Mouse (Mus musculus) v-Abl transformed pro-B cells (cell line): Measurements from ENCODE around the gene Rab3gap2.

ENCODE experiments used
- in situ Hi-C, 2 experiments: fragments of 400-800 bp; cut with MboI; formaldehyde crosslinking; loops; one replicate each; pipeline ENCODE4 v1.15.1; 2025; ENCODE audit not compliant: unreplicated experiment in 2 of 2

The Rab3gap2 gene

DNA sequence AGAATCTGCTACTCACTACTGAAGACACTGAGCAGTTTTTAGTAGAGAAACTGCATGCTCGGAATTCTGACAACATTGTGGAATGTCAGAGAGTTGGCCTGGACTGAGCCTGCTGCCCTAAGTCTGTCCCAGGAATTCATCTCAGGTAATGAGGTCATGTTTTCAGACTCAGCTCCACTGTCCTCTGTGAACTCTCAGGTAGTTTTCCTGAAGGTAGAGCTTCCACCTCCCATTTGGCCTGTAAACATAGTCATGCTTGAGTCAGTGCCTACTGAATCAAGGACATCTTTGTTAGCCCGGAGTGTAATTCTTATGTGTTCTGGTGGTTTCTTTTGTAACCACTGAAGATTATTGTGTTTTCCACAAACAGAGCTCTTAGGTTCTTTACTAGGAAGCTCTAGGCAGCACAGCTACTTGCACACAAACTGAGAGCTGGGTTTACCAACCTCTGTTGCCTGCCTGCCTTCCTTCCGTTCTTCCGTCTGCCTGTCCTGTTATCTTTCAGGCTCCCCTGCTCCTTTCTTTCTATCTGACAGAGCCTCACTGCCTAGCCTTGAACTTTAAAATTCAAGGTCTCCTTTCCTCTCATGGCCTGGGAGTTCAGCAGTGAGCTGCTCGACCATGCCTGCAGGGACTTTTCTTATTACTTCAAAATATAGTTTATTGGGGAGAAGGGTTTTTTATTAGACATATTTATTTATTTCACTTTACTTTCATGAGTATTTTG is 71.1 kb downstream of the Rab3gap2 start:
- in situ Hi-C loops: no loop called here

DNA sequence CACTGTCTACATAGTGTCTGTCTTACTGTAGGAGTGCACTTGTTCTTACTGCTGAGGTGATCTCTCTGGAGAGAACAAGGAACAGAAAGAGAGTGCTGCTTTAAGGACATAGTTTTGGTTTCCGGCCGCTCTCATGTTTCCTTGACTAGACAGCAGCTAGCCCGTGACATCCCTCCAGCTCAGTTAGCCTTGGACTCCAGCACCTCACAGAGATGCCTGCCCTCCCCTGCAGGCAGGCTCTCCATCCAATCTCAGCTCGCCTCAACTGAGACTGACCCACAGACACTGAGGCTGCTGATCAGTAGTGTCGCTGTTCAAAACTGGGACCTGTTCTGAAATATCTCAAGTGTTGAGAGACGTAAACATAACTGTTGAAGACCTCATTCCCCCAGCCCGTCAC is 72.1 kb downstream of the Rab3gap2 start:
- in situ Hi-C loops: no loop called here

DNA sequence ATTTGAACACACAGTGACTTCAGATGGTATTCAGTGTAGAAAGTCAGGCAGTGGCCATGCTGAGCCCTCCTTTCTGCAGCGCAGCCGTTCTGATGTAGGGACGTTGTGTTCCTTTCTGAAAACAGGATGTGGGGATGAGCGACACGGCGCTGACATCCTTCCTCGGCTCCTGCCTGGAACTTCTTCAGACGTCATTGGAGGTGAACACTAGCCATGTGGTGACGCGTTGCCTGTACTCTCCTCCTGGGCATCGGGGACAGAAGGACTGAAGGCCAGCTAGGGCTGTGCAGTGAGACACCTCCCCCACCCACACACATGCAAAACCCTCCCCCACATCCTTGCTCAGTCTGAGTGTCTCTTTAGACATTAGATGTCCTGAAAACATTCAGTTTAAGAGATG is 73.1 kb downstream of the Rab3gap2 start:
- in situ Hi-C loops: no loop called here

DNA sequence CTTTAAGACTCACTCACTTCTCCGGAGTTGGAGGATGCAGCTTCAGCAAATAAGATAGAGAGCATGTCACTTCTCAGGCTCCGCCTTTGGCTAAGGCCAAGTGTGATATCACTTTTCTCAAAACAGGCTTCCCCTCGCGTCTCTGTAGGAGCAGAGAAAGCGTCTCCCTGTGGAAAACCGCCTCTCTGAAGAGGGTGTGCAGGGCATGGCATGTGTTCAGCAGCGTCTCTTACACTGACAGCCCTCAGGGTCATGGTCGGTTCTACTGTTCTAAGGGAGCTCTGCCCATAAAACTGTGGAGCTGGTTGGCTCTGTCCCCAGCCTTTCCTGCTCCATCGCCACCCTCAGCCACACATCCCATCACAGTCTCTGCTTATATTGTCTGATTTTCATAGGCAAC is 75.4 kb downstream of the Rab3gap2 start:
- in situ Hi-C loops: no loop called here

DNA sequence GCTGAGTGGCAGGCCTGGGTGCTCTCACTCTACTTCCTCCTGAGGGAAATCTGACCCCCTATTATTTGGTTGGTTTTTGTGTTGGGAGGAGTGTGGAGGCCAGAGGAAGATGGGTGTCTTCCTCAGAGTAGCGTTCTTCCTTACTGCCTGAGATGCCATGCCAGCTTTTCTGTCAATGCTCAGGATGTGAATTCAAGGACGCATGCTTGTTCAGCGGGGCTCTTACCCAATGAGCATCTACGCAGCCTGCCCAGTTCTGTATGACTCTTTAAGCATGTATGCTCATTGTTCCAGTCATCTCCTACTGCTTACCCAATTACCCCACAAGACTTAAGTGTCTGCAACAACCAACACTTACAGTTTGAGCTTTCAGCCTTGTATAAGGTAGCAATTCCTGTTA is 76.7 kb downstream of the Rab3gap2 start:
- in situ Hi-C loops: no loop called here

DNA sequence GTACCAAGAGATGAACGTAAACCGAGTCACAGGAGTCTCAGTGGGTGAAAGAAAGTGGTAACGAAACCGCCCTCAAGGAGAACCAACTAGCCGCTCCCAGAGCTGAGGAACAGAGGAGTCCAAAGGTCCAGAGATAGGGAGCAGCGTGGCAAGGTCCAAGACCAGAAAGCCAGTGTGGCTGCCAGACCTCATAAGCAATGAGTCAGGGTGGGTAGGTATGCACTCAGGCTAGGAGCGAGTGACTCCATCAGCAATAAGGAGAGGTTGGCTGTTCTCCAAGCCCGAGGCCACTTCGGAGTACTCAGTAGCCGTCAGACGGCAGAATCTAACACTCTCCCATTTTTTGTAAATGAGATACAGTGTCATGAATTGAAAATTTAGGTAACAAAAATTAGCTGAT is 78.9 kb downstream of the Rab3gap2 start:
- in situ Hi-C loops: no loop called here

DNA sequence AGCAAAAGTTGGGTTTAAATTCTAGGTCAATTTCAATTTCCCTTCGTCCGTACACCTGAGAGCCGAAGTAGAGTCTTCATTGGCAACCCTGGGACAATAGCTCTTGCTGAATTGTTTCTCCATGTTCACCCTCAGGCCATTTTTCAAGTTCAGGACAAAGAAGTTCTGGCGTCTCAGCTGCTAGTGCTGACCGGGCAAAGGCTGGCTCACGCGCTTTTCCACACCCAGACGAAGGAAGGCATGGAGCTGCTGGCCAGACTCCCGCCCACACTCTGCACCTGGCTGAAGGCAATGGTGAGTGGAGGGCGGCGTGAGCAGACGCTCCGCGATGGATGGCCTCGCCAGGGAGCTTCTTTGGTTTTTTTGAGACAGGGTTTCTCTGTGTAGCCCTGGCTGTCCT is 79.3 kb downstream of the Rab3gap2 start:
- in situ Hi-C loops: no loop called here

DNA sequence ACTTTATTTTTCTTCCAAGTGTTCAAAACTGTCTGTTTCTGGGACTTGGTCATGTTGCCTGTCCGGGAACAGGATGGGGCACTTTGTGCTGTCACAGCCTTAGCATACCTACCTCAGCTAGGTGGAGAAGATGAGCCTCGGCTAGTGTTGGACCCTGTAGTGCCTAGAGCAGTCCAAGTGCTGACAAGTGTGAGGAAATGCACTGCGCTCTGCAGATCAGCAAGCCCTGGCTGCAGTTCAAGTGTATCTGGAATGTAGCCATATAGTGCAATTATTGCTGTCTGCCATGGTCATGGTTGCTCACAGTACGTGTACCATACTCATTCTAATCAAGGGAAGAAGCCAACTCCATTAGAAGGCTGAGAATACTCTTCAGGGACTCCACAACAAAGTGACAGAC is 80.8 kb downstream of the Rab3gap2 start:
- in situ Hi-C loops: no loop called here

DNA sequence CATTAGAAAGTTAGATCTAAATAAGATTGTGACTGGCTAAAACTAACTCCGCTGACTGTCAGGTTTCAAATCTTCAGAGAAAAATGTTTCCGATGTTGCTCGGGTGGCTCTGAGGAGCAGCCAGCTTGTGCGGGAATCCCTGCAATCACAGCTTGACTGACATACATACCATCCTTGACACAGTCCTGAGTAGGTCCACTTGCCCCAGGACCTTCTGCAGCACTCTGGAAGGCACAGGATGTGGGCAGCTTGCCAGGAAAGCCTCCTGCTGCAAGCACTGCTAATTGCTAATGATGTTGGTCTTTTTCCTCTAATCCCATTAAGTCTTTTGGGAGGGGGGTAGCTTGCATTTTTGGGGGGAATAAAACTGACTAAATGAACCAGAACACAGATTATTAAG is 81.3 kb downstream of the Rab3gap2 start:
- in situ Hi-C loops: no loop called here

DNA sequence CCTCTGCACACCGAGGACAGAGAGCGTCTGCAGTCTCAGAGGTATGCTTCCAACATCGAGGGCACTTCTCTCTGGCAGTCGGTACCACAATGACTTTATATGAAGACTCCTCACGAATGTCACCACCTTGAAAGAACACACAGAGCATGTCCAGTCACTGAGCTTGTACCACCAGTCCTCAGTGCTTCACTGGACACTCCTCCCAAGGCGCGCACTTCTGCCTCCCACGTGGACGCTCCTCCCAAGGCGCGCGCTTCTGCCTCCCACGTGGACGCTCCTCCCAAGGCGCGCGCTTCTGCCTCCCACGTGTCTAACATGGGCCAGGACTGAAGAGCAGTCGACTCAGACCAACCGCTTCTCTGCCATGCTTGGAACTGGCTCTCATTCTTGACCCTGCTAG is 83.1 kb downstream of the Rab3gap2 start:
- in situ Hi-C loops: no loop called here

DNA sequence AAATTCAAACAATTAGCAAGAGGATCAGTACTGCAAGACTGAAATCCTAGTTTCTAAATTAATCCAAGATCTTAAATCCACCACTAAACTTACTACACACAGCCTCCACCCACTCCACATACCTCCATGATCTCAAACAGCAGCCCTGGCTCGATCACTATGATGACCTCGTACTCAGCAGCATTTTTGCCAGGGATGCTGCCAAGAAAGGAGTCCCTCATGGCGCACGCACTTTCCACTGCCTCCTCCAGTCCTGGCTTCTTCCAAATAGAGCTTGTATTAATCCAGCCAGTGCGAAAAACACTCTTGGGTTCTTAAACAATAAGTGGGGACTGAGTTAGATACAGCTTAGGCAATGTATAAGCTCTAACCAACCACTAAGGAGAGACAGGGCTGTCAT is 85.3 kb downstream of the Rab3gap2 start:
- in situ Hi-C loops: no loop called here

DNA sequence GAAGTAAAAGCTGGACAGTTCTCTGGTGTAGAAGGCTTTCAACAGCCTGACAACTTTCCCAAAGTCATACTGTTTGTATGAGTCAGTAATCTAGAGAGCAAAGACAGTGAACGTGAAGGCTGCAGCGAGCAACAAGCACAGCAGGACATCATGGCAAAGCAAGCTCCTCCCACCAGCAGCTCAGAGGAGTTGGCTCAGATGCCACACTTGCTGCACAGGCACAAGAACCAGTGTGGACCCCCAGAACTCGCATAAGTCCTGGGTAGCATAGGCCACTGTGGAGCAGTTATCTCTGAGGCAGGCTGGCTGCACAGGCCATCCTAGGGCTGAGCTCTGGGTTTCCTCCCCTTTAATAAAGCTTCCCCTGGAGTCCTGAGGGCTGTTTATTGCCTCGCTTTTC is 87.4 kb downstream of the Rab3gap2 start:
- in situ Hi-C loops: no loop called here

DNA sequence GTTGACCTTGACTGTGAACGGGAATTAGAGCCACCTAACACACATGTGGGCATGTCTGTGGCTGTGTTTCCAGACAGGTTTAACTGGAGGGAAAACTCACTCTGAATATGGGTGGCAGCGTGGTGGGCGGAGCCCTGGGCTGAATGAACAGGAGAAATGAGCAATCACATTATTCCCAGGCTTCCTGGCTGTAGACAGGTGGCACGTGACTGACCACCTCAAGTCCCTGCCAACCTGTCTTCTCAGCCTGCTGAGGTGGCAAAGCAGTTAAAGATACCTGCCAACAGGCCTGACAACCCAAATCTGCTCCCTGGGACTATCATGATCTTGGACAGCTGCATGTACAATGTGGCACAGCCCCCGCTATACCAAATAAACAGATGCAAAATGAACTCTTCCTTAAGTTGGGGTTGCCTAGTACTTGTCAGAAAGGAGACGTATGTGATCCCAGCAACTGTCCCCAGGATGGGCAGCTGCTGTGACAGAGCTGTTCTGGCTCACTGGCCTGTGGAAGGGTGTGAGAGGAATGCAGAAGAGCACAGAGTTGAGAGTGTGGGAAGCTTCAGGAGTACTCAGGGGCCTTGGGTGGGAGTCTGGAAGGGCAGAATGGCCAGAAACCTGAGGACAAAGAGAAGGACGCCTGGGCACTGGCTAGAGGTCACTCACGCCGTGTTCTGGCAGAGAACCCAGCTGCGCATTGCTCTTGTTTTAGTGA is 88.9 kb downstream of the Rab3gap2 start:
- in situ Hi-C loops: no loop called here

DNA sequence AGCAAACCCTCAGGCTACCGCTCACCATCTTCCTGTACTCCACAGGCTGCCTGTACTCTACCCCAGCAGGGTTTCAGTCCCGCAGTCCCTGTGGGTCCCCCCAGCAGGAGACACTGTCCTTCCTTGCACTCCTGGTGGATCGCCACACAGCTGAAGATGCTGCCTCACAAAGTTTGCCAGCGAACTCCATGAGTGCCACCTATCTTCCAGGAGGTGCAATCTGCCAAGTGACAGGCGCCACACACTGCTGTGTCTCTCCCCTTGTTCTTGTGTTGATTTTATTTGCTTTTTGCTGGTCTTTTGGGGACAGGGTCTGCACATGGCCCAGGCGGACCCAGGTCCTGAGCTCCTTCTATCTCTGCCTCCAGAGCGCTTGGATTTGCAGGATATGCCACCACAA is 92.9 kb downstream of the Rab3gap2 start:
- in situ Hi-C loops: no loop called here

DNA sequence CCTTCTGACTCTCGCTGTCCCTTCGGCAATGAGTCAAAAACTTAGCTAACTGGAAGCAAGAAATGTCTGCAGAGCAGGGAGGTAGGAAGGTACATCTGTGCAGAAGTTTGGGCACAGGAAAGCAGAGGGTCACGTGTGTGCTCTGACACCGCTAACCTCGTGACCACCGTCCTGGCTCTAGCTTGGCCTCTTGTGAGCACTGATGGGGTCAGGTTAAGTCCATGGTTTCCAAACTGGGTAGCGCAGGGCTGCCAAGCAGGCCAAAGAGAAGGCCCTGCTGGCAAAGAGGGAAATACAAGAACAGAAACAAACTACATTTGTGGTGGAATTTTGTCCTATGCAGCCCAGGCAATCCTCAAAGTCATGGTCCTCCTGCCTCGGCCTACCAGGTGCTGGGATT is 94.6 kb downstream of the Rab3gap2 start:
- in situ Hi-C loops: no loop called here

DNA sequence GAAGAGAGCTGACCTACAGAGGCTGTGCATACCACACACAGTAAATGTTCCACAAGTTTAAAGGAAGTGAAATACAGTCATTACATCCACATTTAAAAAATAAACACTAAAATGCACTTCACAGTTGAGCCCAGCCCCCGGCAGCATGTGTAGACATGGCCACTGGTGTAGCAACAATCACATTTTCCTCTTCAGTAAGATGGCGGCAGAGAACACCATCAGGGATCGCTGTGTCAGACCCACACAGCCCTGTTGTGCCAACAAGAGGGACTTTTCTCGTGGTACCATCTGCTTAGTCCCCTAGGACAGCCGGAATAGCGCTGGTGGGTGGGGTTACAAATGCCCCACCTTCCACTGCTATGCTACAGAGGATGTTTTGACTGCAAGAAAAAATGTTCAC is 98.9 kb downstream of the Rab3gap2 start:
- in situ Hi-C loops: no loop called here

DNA sequence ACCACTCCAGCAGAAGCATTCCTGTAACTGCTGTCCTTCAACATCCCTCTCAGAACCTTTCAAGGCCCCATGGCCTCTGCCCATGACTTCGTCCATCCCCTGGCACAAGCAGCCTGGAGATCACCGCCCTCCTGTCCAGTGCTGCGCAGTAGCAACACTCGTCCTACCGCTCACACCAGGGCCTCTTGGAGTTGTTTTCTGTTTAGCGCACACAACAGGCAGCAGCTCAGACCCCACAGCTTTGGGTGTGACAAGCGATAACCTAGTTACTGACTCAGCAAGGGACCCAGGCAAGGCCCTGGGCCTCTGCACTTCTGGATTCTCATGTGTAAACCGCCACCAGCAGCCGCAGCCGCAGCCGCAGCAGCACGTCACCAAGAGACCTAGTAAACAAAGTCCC is 102.9 kb downstream of the Rab3gap2 start:
- in situ Hi-C loops: no loop called here

DNA sequence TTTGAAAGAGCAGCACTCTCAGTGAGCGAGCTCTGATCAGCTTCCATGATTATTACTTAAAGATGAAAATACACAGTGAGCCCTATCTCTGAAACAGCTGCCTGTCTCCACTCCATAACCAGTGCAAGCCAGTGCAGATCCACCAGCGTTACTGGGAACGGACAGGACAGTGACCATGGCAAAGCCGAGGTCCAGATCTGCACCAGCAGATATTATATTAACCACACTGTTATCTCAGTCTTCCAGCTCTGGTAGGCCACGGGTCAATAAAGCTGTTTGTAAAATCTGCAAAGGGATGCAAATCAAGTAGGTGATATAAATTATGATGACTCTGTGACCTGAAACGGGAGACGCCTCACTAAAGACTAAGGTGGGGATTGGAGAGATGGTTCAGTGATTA is 103.7 kb downstream of the Rab3gap2 start:
- in situ Hi-C loops: no loop called here

DNA sequence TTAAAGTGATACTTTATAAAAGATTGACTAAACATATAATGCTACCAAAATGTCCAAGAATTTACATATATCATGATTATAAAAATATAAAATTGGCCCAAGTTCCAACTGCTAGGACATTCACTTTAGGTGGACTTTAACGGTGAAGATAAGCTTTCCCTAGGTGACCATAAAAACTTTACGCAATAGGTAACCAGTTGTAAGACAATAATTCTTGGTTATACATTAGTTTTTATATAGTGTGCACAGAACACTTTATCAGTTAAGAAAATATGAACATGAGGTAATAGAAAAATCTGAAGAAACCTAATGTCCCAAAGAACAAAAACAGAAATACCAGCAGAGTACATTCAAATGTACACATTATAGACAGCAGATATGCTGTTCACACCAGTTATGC is 104.4 kb downstream of the Rab3gap2 start:
- in situ Hi-C loops: no loop called here

DNA sequence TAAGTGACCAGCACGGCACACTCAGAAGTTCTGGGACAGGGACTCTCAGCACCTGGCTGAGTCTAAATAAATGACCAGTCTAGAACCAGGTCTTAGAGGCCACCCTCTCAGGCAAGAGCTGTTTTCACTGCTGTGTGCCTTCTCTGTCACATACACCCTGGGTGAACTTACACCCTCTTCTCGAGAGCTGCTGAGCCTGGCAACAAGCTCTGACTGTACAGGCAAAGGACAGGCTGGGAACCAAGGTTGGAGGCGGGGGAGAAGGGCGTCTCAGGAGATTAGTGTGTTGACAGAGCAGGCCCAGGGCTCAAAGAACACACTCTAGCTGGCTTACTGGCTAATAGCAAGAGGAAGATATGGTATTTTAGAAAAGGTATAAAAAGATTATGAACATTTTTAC is 105.0 kb downstream of the Rab3gap2 start:
- in situ Hi-C loops: no loop called here

DNA sequence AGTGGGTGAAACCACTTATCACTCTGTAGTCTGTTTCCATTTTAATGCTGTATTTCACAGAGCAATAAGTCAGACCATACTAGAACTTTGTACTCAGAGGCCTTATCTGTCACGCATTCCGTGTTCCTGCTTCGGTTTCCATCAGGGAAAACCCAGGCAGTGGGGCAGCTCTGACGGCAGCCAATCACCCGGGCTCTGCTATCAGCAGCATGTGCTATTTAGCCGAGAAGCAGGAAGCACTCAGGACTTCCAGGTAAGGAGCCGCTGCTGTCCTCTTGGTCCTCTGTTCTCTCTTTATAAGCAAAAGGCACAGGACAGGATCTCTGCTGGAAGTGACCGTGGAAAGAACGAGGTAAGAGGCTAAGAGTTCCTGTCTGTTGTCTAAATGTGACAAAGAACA is 108.0 kb downstream of the Rab3gap2 start:
- in situ Hi-C loops: no loop called here

DNA sequence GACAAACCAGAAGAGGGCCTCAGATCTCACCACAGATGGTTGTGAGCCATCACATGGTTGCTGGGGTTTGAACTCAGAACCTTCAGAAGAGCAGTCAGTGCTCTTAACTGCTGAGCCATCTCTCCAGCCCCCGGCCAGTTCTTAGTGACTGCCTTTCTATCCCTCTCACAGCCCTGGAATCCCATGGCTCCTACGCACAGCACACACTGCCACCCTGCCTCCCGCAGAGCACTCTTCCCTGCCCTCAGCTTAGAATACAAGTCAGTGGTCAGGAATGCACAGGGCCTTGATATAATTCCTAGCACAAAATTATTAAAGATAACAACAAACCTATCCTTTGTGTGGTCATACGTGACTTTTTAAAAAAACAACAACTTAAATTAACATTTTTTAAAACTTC is 110.6 kb downstream of the Rab3gap2 start:
- in situ Hi-C loops: no loop called here
